Mouse (Mus musculus): ENCODE results near the gene Syce3. TPM values are rescaled to one million over a fixed set of nuclear protein-coding genes. Genes with fewer than 3 reads are reported as not detected.
A peak's percentile ranks its signal among the peaks of the same experiment; 100 is the strongest.

The Syce3 gene
- polyA plus RNA-seq, 1 experiment: 0.60 TPM

GRCm38 (mm10) chr15:89430341-89430740, 20.0 kb upstream of the Syce3 start:
- TF ChIP-seq CTCF (IDR thresholded peaks at IDR 0.05; ENCODE audit: extremely low read depth, insufficient read length, insufficient replicate concordance, low read depth, low read length) (no peak), POLR2A (IDR thresholded peaks at IDR 0.05; ENCODE audit: low read depth, low read length) (no peak)
- Histone ChIP-seq H3K27ac (ENCODE audit: insufficient read depth, low read depth, low read length) (peak overlapping the region; percentile 94), H3K27me3 (ENCODE audit: control insufficient read depth, insufficient read depth, low read length) (no peaks in the 10 kb centered on the region), H3K36me3 (ENCODE audit: control insufficient read depth, insufficient read depth, low read length) (peaks cover 28% of the 10 kb centered on the region), H3K4me1 (ENCODE audit: control insufficient read depth, insufficient read depth, insufficient read length, low read length) (peaks cover 11% of the 10 kb centered on the region; the same call in 1 of the 2 replicates), H3K4me3 (ENCODE audit: low read depth, low read length) (peak overlapping the region; percentile 72; the same call in 1 of the 2 replicates)
- WGBS: 31% methylated on average over 6 of the region's 6 CpGs

- Histone ChIP-seq H3K4me3 (ENCODE audit: low read depth, low read length) (peak within 1 kb of the TSS; percentile 72), H3K4me1 (ENCODE audit: control insufficient read depth, insufficient read depth, insufficient read length, low read length) (peaks cover 11% of the 10 kb centered on the region; the same call in 1 of the 2 replicates), H3K36me3 (ENCODE audit: control insufficient read depth, insufficient read depth, low read length) (peaks cover 30% of the 10 kb centered on the region), H3K27me3 (ENCODE audit: control insufficient read depth, insufficient read depth, low read length) (no peaks in the 10 kb centered on the region), H3K27ac (ENCODE audit: insufficient read depth, low read depth, low read length) (peak within 1 kb of the TSS; percentile 94)
- TF ChIP-seq POLR2A (IDR thresholded peaks at IDR 0.05; ENCODE audit: low read depth, low read length) (peak; percentile 75), CTCF (IDR thresholded peaks at IDR 0.05; ENCODE audit: extremely low read depth, insufficient read length, insufficient replicate concordance, low read depth, low read length) (no peak)
- WGBS: under 1% methylated on average over 70 of the region's 70 CpGs
Observed at GRCm38 (mm10) chr15:89429352-89430221, 19.3 kb upstream of the Syce3 start, which contains the start of the genes C730034F03Rik, Gm44502 and Chkb. Gene C730034F03Rik, plus strand, starts transcription at chr15:89429589. Gene Gm44502, minus strand, starts transcription at chr15:89429696. Gene Chkb, minus strand, starts transcription at chr15:89429908.

- H3K27me3 ChIP-seq (ENCODE audit: control insufficient read depth, insufficient read depth, low read length): no peaks in the 10 kb centered on the region
- H3K36me3 ChIP-seq (ENCODE audit: control insufficient read depth, insufficient read depth, low read length): peaks cover 37% of the 10 kb centered on the region
- 4% methylated on average over 22 of the region's 22 CpGs for WGBS
- peak overlapping the region; percentile 69 for H3K27ac ChIP-seq (ENCODE audit: insufficient read depth, low read depth, low read length)
- peaks cover 7% of the 10 kb centered on the region; the same call in 1 of the 2 replicates for H3K4me1 ChIP-seq (ENCODE audit: control insufficient read depth, insufficient read depth, insufficient read length, low read length)
- no peak for TF ChIP-seq CTCF (IDR thresholded peaks at IDR 0.05; ENCODE audit: extremely low read depth, insufficient read length, insufficient replicate concordance, low read depth, low read length)
- no peak for TF ChIP-seq POLR2A (IDR thresholded peaks at IDR 0.05; ENCODE audit: low read depth, low read length)
- H3K4me3 ChIP-seq (ENCODE audit: low read depth, low read length): peak overlapping the region; percentile 72
Observed at GRCm38 (mm10) chr15:89428821-89429351, 18.6 kb upstream of the Syce3 start.

GRCm38 (mm10) chr15:89428136-89428790, 18.0 kb upstream of the Syce3 start:
- Histone ChIP-seq H3K4me3 (ENCODE audit: low read depth, low read length) (peak overlapping the region; percentile 72), H3K27ac (ENCODE audit: insufficient read depth, low read depth, low read length) (0 out of 2 replicates have a peak overlapping the region, but pooled peaks have one; percentile 69), H3K4me1 (ENCODE audit: control insufficient read depth, insufficient read depth, insufficient read length, low read length) (peaks cover 7% of the 10 kb centered on the region; the same call in 1 of the 2 replicates), H3K36me3 (ENCODE audit: control insufficient read depth, insufficient read depth, low read length) (peaks cover 39% of the 10 kb centered on the region), H3K27me3 (ENCODE audit: control insufficient read depth, insufficient read depth, low read length) (no peaks in the 10 kb centered on the region)
- TF ChIP-seq POLR2A (IDR thresholded peaks at IDR 0.05; ENCODE audit: low read depth, low read length): no peak
- no peak for TF ChIP-seq CTCF (IDR thresholded peaks at IDR 0.05; ENCODE audit: extremely low read depth, insufficient read length, insufficient replicate concordance, low read depth, low read length)
- 86% methylated on average over 19 of the region's 19 CpGs for WGBS

- TF ChIP-seq CTCF (IDR thresholded peaks at IDR 0.05; ENCODE audit: extremely low read depth, insufficient read length, insufficient replicate concordance, low read depth, low read length) (no peak), POLR2A (IDR thresholded peaks at IDR 0.05; ENCODE audit: low read depth, low read length) (no peak)
- Histone ChIP-seq H3K27ac (ENCODE audit: insufficient read depth, low read depth, low read length) (no peak overlapping the region), H3K4me1 (ENCODE audit: control insufficient read depth, insufficient read depth, insufficient read length, low read length) (peaks cover 5% of the 10 kb centered on the region; the same call in 1 of the 2 replicates), H3K36me3 (ENCODE audit: control insufficient read depth, insufficient read depth, low read length) (peaks cover 48% of the 10 kb centered on the region), H3K4me3 (ENCODE audit: low read depth, low read length) (no peak overlapping the region), H3K27me3 (ENCODE audit: control insufficient read depth, insufficient read depth, low read length) (no peaks in the 10 kb centered on the region)
- WGBS: 92% methylated on average over 10 of the region's 10 CpGs
Observed at GRCm38 (mm10) chr15:89426716-89427115, 16.4 kb upstream of the Syce3 start.

GRCm38 (mm10) chr15:89425711-89426121, 15.4 kb upstream of the Syce3 start, which contains the start of gene Cpt1b:
Gene Cpt1b, minus strand, starts transcription at chr15:89425863.
- TF ChIP-seq CTCF (IDR thresholded peaks at IDR 0.05; ENCODE audit: extremely low read depth, insufficient read length, insufficient replicate concordance, low read depth, low read length) (no peak), POLR2A (IDR thresholded peaks at IDR 0.05; ENCODE audit: low read depth, low read length) (no peak)
- Histone ChIP-seq H3K4me1 (ENCODE audit: control insufficient read depth, insufficient read depth, insufficient read length, low read length) (peaks cover 2% of the 10 kb centered on the region; the same call in 1 of the 2 replicates), H3K4me3 (ENCODE audit: low read depth, low read length) (no peak within 1 kb of the TSS), H3K27ac (ENCODE audit: insufficient read depth, low read depth, low read length) (no peak within 1 kb of the TSS), H3K27me3 (ENCODE audit: control insufficient read depth, insufficient read depth, low read length) (no peaks in the 10 kb centered on the region), H3K36me3 (ENCODE audit: control insufficient read depth, insufficient read depth, low read length) (peaks cover 56% of the 10 kb centered on the region)
- 80% methylated on average over 6 of the region's 6 CpGs for whole genome bisulfite sequencing
